Mouse (Mus musculus) retina, postnatal 7 days (tissue): Measurements from ENCODE around the gene Pa2g4.
A peak's percentile ranks its signal among the peaks of the same experiment; 100 is the strongest.

Experiments used
- DNase-seq: peaks from one replicate; pipeline ENCODE4 v3.0.0-alpha.2; 2012; ENCODE audit warnings: low read depth, low spot score

The Pa2g4 gene

GRCm38 (mm10) chr10:128536266-128536940, 29.4 kb downstream of the Pa2g4 start:
- peak; percentile 79 for DNase-seq

- no peak for DNase-seq
Measured at GRCm38 (mm10) chr10:128535624-128536265, 30.0 kb downstream of the Pa2g4 start.

- DNase-seq = no peak
Measured at GRCm38 (mm10) chr10:128535206-128535605, 30.6 kb downstream of the Pa2g4 start.

- no peak for DNase-seq
Measured at GRCm38 (mm10) chr10:128526366-128527356, 39.1 kb downstream of the Pa2g4 start.

- DNase-seq = peak; percentile 89
Measured at GRCm38 (mm10) chr10:128525671-128526308, 40.0 kb downstream of the Pa2g4 start, which contains the start of gene Esyt1. TSS of gene Esyt1 (minus strand) at chr10:128525871.

- DNase-seq = peak; percentile 38
Measured at GRCm38 (mm10) chr10:128524732-128525662, 40.8 kb downstream of the Pa2g4 start.

- DNase-seq = no peak
Measured at GRCm38 (mm10) chr10:128524111-128524731, 41.6 kb downstream of the Pa2g4 start.

GRCm38 (mm10) chr10:128522351-128522750, 43.4 kb downstream of the Pa2g4 start:
- no peak for DNase-seq

GRCm38 (mm10) chr10:128520591-128520990, 45.2 kb downstream of the Pa2g4 start:
- DNase-seq = no peak

GRCm38 (mm10) chr10:128518833-128519232, 47.0 kb downstream of the Pa2g4 start:
- DNase-seq = no peak

- DNase-seq = no peak
Measured at GRCm38 (mm10) chr10:128516677-128517076, 49.1 kb downstream of the Pa2g4 start.

GRCm38 (mm10) chr10:128516029-128516428, 49.8 kb downstream of the Pa2g4 start:
- no peak for DNase-seq

GRCm38 (mm10) chr10:128515044-128515443, 50.7 kb downstream of the Pa2g4 start:
- no peak for DNase-seq

GRCm38 (mm10) chr10:128511761-128512160, 54.0 kb downstream of the Pa2g4 start:
- no peak for DNase-seq

- no peak for DNase-seq
Measured at GRCm38 (mm10) chr10:128511189-128511588, 54.6 kb downstream of the Pa2g4 start.

GRCm38 (mm10) chr10:128510301-128510700, 55.5 kb downstream of the Pa2g4 start:
- DNase-seq = no peak

GRCm38 (mm10) chr10:128509831-128510230, 56.0 kb downstream of the Pa2g4 start:
- DNase-seq = no peak

- DNase-seq = no peak
Measured at GRCm38 (mm10) chr10:128509203-128509602, 56.6 kb downstream of the Pa2g4 start.

GRCm38 (mm10) chr10:128508260-128508659, 57.5 kb downstream of the Pa2g4 start:
- DNase-seq = no peak
